Mouse (Mus musculus) heart, embryonic 12.5 days (tissue): Measurements from ENCODE around the gene Lyrm7. TPM values are rescaled to one million over a fixed set of nuclear protein-coding genes. Genes with fewer than 3 reads are reported as not detected.

ENCODE experiments used
- ATAC-seq: fragments of 200-750 bp; cut with Nextera tagmentation; 2 replicates; pipeline ENCODE4 v1.8.0; 2017; ENCODE audit warnings: moderate TSS enrichment, moderate library complexity; ENCODE audit not compliant: insufficient number of reproducible peaks, low FRiP score
- H3K27ac ChIP-seq: fragments of 300-500 bp; sonication (generic); 2 replicates; pipeline ENCODE4 v1.5.1; 2016; ENCODE audit warnings: mild to moderate bottlenecking, moderate library complexity; ENCODE audit not compliant: poor library complexity, severe bottlenecking
- H3K27me3 ChIP-seq: fragments of 300-500 bp; sonication (generic); replicated peaks from 2 replicates; pipeline ENCODE4 v1.6.1; 2016; ENCODE audit warnings: mild to moderate bottlenecking, moderate library complexity
- H3K36me3 ChIP-seq: fragments of 300-500 bp; sonication (generic); 2 replicates; pipeline ENCODE4 v1.6.1; 2016; ENCODE audit warnings: mild to moderate bottlenecking, moderate library complexity
- H3K4me1 ChIP-seq: fragments of 300-500 bp; sonication (generic); replicated peaks from 2 replicates; pipeline ENCODE4 v1.6.1; 2016; ENCODE audit warnings: mild to moderate bottlenecking
- H3K4me2 ChIP-seq: fragments of 300-500 bp; sonication (generic); 2 replicates; pipeline ENCODE4 v1.6.1; 2016; ENCODE audit warnings: mild to moderate bottlenecking, moderate library complexity
- H3K4me3 ChIP-seq: fragments of 300-500 bp; sonication (generic); 2 replicates; pipeline ENCODE4 v1.5.1; 2016; ENCODE audit warnings: mild to moderate bottlenecking
- H3K9ac ChIP-seq: fragments of 300-500 bp; sonication (generic); 2 replicates; pipeline ENCODE4 v1.6.1; 2016; ENCODE audit warnings: mild to moderate bottlenecking, moderate library complexity
- H3K9me3 ChIP-seq: fragments of 300-500 bp; sonication (generic); replicated peaks from 2 replicates; pipeline ENCODE4 v1.6.1; 2016; ENCODE audit warnings: mild to moderate bottlenecking, moderate library complexity
- WGBS: fragments of 180-500 bp; shearing (Covaris S2); methylation state at CpG from one replicate; pipeline ENCODE4 v1.1.7; 2016; 5-methylcytosine and 5-hydroxymethylcytosine counted together
- polyA plus RNA-seq: library from polyadenylated mRNA; unstranded; fragments of >200 nt; fragmentation: Nextera tagmentation; extraction: Ambion mirVana; gene quantifications from 2 replicates; pipeline ENCODE4 v1.2.1, GENCODE M21; 2016

Gene Lyrm7
- polyA plus RNA-seq, 1 experiment from 2014 or later: 20.1 TPM

DNA sequence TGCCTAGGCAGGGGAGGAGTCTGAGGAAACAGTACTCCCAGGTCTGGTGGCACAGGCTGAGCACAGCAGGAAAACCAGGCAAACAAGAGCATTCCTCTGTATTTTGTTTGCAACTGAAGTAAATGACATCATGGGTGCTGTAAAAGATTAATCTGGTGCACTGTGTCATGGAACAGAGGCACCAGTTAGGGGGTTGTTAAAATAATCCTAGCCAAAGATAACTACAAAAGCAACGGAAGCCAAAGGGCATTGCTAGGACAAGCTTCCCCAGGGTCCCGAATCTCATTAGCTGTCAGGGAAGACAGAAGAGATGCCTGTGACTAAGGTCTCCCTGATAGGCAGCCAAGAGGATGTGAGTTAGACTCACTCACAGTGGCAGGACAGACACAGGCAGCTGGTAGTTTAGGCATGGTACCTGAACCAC is 20.3 kb upstream of the Lyrm7 start:
- no peak overlapping the region for H3K4me2 ChIP-seq
- H3K27ac ChIP-seq: peak overlapping the region; percentile 87
- no peaks in the 10 kb centered on the region for H3K27me3 ChIP-seq
- H3K9me3 ChIP-seq: no peaks in the 10 kb centered on the region
- ATAC-seq: 0 out of 2 replicates have a peak, but pooled peaks have one; percentile 44
- H3K4me3 ChIP-seq: no peak overlapping the region
- peaks cover 48% of the 10 kb centered on the region for H3K4me1 ChIP-seq
- H3K36me3 ChIP-seq: no peaks in the 10 kb centered on the region
- WGBS: 4% methylated on average over 2 of the region's 2 CpGs
- peak overlapping the region; percentile 4; the same call in 1 of the 2 replicates for H3K9ac ChIP-seq

DNA sequence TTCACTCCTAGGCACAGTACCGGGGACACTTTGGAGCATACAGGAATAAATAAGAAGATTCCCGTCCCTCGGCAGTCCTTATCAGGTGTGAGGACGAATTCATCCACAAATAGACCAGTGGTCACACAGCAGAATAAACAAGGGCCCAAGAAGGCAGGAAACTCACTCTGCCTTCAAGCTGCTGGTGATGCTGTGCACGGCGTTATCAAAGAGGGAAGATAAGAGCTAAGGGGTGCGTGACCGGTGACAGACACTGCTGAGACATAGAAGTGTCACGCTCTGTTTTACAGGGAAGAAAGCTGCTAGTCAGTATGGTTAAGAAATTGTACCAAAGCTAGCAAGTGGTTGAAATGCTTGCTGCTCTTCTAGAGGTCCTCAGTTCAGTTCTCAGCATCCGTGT is 19.2 kb upstream of the Lyrm7 start:
- H3K9me3 ChIP-seq: no peaks in the 10 kb centered on the region
- H3K27me3 ChIP-seq: no peaks in the 10 kb centered on the region
- H3K4me1 ChIP-seq: peaks cover 41% of the 10 kb centered on the region
- peak overlapping the region; percentile 14 for H3K4me2 ChIP-seq
- no peaks in the 10 kb centered on the region for H3K36me3 ChIP-seq
- peak overlapping the region; percentile 87 for H3K27ac ChIP-seq
- no peak overlapping the region for H3K4me3 ChIP-seq
- H3K9ac ChIP-seq: 0 out of 2 replicates have a peak overlapping the region, but pooled peaks have one; percentile 26
- ATAC-seq: peak; percentile 74
- 3% methylated on average over 10 of the region's 10 CpGs for WGBS

DNA sequence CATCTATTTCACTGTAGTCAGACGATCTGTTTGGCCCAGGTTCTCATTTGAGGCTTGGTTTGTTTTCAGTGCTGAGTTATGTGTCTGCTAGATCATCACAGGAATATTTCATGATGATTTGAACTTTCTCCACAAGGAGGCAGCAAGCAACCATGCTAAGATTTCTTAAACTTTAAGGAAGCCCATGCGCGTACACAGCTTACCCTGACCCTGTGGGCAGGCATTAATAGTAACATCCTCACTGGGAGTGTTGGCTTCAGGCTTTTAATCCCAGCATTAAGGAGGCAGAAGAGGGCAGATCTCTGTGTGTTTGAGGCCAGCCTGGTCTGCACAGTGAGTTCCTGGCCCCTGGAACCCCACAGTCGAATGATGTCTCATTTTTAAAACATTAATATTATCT is 18.7 kb upstream of the Lyrm7 start:
- H3K4me2 ChIP-seq: peak overlapping the region; percentile 14; the same call in 1 of the 2 replicates
- no peak overlapping the region for H3K9ac ChIP-seq
- H3K27me3 ChIP-seq: no peaks in the 10 kb centered on the region
- ATAC-seq: peak; percentile 70; the same call in 1 of the 2 replicates
- peaks cover 36% of the 10 kb centered on the region for H3K4me1 ChIP-seq
- H3K9me3 ChIP-seq: no peaks in the 10 kb centered on the region
- 16% methylated on average over 4 of the region's 4 CpGs for WGBS
- no peak overlapping the region for H3K4me3 ChIP-seq
- H3K27ac ChIP-seq: peak overlapping the region; percentile 87
- H3K36me3 ChIP-seq: peaks cover 3% of the 10 kb centered on the region; the same call in 1 of the 2 replicates

DNA sequence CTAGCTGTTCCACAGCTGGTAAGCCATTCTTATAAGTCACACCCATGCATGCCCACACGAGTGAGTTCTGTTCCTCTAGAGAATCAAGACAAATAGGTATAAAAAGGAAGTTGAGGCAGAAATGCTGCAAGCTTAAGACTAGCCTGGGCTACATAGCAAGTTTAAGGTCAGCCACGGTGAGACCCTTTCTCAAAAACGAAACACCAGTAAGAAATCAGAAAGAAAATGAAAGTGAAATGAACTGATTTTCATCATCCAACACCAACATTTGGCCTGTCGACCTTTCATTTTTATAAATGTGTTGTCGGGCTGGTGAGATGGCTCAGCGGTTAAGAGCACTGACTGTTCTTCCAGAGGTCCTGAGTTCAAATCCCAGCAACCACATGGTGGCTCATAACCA is 18.2 kb upstream of the Lyrm7 start:
- Histone ChIP-seq H3K36me3 (peaks cover 8% of the 10 kb centered on the region), H3K9me3 (no peaks in the 10 kb centered on the region), H3K27me3 (no peaks in the 10 kb centered on the region), H3K4me3 (no peak overlapping the region), H3K9ac (no peak overlapping the region), H3K4me1 (peaks cover 35% of the 10 kb centered on the region), H3K27ac (no peak overlapping the region), H3K4me2 (no peak overlapping the region)
- ATAC-seq: no peak
- WGBS: 76% methylated on average over 6 of the region's 6 CpGs

DNA sequence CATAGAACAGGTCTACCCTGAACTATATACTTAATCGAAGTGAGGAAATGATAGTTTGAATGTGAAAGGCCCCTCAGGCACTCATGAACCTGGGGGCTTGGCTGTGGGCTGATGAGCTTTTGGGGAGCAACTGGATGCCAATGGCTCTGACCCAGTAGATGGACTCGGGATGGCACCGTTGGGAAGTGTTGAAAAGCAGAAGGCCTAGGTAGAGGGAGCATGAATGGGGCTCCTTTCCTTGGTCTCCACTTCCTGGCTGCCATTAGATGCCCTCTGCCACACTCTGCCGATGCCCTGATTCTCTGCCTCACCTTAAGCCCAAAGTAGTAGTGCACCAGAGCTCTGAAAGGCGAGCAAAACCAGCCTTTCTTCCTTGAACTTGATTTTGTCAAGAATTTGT is 15.3 kb upstream of the Lyrm7 start:
- WGBS: 86% methylated on average over 5 of the region's 5 CpGs
- ATAC-seq: no peak

DNA sequence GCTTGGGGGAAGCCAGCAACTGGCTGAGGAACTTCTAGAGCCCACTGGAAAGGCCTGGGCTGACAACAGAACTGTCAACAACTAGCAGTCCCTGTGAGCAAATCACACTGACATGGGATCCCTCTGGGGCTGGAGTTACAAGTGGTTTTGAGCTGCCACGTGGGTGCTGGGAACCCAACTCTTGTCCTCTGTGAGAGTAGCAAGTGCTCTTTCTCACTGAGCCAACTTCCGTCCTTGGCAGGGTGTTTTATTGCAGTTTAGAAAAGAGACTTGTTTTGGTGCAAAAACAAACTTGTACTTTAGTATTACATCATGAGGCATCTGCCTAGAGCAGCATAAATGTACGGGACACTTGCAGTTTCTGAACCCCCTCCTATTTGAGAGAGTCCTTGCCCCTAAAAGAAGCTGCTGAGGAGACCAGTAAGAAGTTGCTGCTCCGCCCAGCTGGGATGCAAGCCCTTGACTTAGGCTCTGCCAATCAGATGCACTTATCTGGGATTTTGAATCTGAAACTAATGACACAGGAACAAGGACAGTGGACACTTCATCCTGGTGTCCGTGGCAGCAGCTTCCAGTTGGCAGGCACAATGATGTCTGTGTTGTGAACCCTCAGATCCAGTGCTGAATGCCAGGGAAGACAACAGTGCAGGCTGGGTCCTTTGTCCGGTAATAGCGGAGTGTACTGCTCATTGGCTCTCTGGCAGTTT is 11.3 kb upstream of the Lyrm7 start:
- peaks cover 53% of the 10 kb centered on the region for H3K36me3 ChIP-seq

More for the DNA sequence above, 15.3 kb upstream of the Lyrm7 start:
- Histone ChIP-seq H3K27me3 (no peaks in the 10 kb centered on the region), H3K27ac (no peak overlapping the region), H3K9me3 (no peaks in the 10 kb centered on the region), H3K4me3 (no peak overlapping the region), H3K4me1 (peaks cover 16% of the 10 kb centered on the region), H3K9ac (no peak overlapping the region), H3K36me3 (peaks cover 36% of the 10 kb centered on the region), H3K4me2 (no peak overlapping the region)

DNA sequence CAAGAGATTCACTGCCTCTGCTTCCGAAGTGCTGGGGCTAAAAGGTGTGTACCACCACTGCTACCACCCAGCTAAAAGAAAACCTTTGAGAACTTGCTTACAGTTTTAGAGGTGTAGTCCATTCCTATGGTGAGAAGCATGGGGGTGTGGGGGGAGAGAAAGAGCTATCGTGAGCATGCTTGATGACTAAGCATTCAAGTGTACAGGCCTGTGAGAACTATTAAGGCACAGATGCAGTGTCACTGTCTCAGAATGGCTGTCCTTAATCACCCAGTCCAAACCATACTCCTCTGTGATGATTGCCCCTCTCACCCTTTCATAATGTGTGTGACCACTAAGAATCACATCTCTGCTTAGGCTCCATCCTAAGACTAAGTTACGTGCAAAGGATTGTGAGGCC is 8.6 kb upstream of the Lyrm7 start:
- WGBS: 78% methylated on average over 3 of the region's 3 CpGs
- Histone ChIP-seq H3K27ac (peak overlapping the region; percentile 25; the same call in 1 of the 2 replicates), H3K36me3 (peaks cover 49% of the 10 kb centered on the region), H3K4me1 (peaks cover 16% of the 10 kb centered on the region), H3K4me2 (no peak overlapping the region; the same call in 1 of the 2 replicates), H3K27me3 (no peaks in the 10 kb centered on the region), H3K4me3 (no peak overlapping the region), H3K9ac (peak overlapping the region; percentile 7; the same call in 1 of the 2 replicates), H3K9me3 (no peaks in the 10 kb centered on the region)
- no peak for ATAC-seq

More for the DNA sequence above, 11.3 kb upstream of the Lyrm7 start:
- 83% methylated on average over 7 of the region's 7 CpGs for WGBS
- Histone ChIP-seq H3K9ac (no peak overlapping the region), H3K4me1 (peaks cover 16% of the 10 kb centered on the region), H3K27me3 (no peaks in the 10 kb centered on the region), H3K9me3 (no peaks in the 10 kb centered on the region), H3K27ac (no peak overlapping the region), H3K4me2 (no peak overlapping the region), H3K4me3 (no peak overlapping the region)
- no peak for ATAC-seq

DNA sequence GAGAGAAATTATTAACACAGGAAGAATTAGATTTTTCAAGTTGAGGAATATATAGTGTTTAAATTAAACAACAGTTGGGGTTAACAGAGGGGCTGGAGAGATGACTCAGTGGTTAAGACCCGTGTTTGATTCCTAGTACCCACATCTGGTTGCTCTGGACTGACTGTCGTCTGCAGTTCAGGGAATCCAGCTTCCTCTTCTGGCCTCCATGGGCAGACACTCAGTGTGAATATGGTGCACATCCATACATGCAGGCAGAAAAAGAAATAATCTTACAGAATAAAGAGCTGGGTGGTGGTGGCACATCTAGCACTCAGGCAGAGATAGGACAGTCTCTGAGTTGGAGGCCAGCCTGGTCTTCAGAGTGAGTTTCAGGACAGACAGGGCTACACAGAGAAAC is 7.7 kb upstream of the Lyrm7 start:
- Histone ChIP-seq H3K27ac (no peak overlapping the region), H3K4me2 (peak overlapping the region; percentile 32; the same call in 1 of the 2 replicates), H3K36me3 (peaks cover 40% of the 10 kb centered on the region), H3K9ac (peak overlapping the region; percentile 33; the same call in 1 of the 2 replicates), H3K9me3 (no peaks in the 10 kb centered on the region), H3K4me3 (no peak overlapping the region), H3K4me1 (peaks cover 16% of the 10 kb centered on the region), H3K27me3 (no peaks in the 10 kb centered on the region)
- no peak for ATAC-seq
- WGBS: 73% methylated on average over 2 of the region's 2 CpGs

DNA sequence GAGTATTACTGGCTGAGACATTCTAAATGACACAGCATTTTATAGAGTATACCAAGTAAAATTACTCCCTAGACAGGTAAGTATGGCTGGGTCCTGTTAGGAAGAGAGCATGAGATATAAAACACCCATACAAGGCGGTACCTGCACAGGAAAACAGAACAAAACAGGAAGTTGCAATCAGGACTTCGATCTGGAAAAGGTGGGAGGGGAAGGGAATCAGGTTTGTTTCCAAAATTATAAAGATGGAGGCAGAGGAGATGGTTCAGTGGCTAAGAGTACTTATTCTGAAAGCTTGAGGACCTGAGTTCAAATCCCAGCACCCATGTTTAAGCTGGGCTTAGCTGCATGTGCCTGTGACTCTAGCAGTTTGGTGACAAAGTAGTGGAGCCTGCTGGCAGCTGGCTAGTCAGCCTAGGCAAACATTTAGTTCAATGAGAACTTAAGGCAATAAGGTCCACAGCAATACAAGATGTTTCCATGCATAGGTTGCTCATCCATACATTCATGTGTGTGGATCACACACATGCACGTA is 7.3 kb upstream of the Lyrm7 start:
- no peak overlapping the region for H3K27ac ChIP-seq
- no peaks in the 10 kb centered on the region for H3K27me3 ChIP-seq
- H3K4me3 ChIP-seq: peak overlapping the region; percentile 77
- WGBS: 85% methylated on average over 3 of the region's 3 CpGs
- no peak for ATAC-seq
- H3K9me3 ChIP-seq: no peaks in the 10 kb centered on the region
- peak overlapping the region; percentile 18; the same call in 1 of the 2 replicates for H3K4me2 ChIP-seq
- peaks cover 36% of the 10 kb centered on the region for H3K36me3 ChIP-seq
- H3K4me1 ChIP-seq: peaks cover 16% of the 10 kb centered on the region
- no peak overlapping the region for H3K9ac ChIP-seq

DNA sequence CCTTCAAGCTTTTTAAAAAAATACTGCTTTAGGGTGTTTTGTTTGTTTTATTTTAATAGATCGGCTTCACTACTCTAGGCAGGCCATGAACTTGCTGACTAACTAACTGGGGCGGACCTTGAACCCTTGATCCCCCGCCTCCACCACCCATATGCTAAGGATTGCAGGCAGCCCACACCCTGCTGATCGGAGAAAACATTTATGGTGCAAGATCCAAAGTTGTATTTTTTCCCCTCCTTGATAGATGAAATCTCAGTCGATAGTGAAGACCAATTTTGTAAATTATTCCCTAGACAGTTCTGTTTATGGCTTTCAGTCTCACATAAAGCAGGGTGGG is 6.3 kb upstream of the Lyrm7 start:
- H3K9me3 ChIP-seq: no peaks in the 10 kb centered on the region
- peak overlapping the region; percentile 94 for H3K9ac ChIP-seq
- H3K36me3 ChIP-seq: peaks cover 27% of the 10 kb centered on the region
- H3K27me3 ChIP-seq: no peaks in the 10 kb centered on the region
- H3K4me3 ChIP-seq: peak overlapping the region; percentile 77
- WGBS: 0% methylated on average over 5 of the region's 5 CpGs
- ATAC-seq: peak; percentile 65
- H3K27ac ChIP-seq: peak overlapping the region; percentile 78
- H3K4me1 ChIP-seq: peaks cover 16% of the 10 kb centered on the region
- H3K4me2 ChIP-seq: peak overlapping the region; percentile 72

DNA sequence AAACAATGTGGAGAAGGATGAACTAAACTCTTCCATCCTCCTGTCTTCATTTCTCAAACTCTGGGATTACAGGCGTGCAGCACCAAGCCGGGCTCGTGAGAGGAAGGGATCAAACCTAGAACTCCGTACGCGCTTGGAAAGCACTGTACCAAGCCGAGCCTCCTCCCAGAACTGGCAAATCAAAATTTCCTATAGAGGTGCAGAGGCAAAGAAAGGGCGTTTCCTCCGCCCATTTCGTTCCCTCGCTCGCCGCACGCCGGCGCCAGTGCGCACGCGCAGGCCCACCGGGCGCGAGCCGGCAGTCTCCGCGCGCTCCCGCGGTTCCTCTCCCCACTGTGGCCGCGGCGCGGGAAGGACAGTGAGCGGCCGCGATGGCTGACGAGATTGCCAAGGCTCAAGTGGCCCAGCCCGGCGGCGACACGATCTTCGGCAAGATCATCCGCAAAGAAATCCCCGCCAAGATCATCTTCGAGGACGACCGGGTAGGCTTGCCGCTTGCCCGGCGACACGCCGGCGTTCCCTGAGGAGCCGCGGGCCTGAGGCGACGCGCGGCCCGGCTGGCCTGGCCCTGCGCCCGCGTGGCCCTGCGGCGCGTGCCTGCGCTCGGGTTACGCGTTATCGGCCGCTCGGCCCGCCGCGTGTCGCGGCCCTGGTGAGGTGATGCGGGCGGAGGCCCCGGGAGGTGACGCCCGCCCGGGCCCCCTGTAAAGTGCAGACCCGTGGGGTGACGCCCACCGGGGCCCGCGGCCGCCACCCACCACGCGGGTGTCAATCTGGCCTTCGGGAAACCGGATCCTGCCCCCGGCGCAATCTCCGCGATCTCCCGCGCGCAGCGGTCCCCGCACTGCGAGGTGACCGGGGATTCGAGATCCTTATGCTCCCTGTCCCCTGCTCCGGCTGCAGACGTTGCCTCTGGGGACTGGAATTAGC is 5.7 kb upstream of the Lyrm7 start, which contains the start of gene Hint1:
Gene Hint1, plus strand, starts transcription at position 265 of the 930 bp plus-strand sequence.
- Histone ChIP-seq H3K36me3 (peaks cover 20% of the 10 kb centered on the region), H3K9ac (peak within 1 kb of the TSS; percentile 94), H3K27me3 (no peaks in the 10 kb centered on the region), H3K4me2 (peak within 1 kb of the TSS; percentile 72), H3K4me3 (peak within 1 kb of the TSS; percentile 77), H3K9me3 (no peaks in the 10 kb centered on the region), H3K4me1 (peaks cover 16% of the 10 kb centered on the region), H3K27ac (peak within 1 kb of the TSS; percentile 78)
- ATAC-seq: peak; percentile 88
- WGBS: under 1% methylated on average over 107 of the region's 107 CpGs
